Mouse (Mus musculus) MEL (cell line): ENCODE measurements around the gene Eps15.

Experiments
- CHD1 ChIP-seq: IDR thresholded peaks from 2 replicates; pipeline ENCODE4 v1.6.1; 2012; ENCODE audit warnings: low read depth, mild to moderate bottlenecking, inconsistent platforms, low read length, improper control_type of control experiment
- CTCF ChIP-seq, 3 experiments: IDR thresholded peaks in 2 of 3; conservative IDR thresholded peaks in 1 of 3; 2 replicates each; pipeline ENCODE4 v1.5.1; 2011 to 2012; ENCODE audit warnings: low read length in 3 of 3, low read depth in 2 of 3, mild to moderate bottlenecking in 2 of 3, improper control_type of control experiment in 1 of 3, inconsistent platforms in 1 of 3, mixed read lengths in 1 of 3, moderate library complexity in 1 of 3; ENCODE audit not compliant: control insufficient read depth in 1 of 3, insufficient read depth in 1 of 3, poor library complexity in 1 of 3, severe bottlenecking in 1 of 3
- ELF1 ChIP-seq: IDR thresholded peaks from 2 replicates; pipeline ENCODE4 v1.6.1; 2014; ENCODE audit warnings: low read depth, mild to moderate bottlenecking, inconsistent platforms, low read length, improper control_type of control experiment, moderate library complexity
- EP300 ChIP-seq, 2 experiments: IDR thresholded peaks; 2 replicates each; pipeline ENCODE4 v1.6.1; 2011; ENCODE audit warnings: improper control_type of control experiment in 2 of 2, low read length in 2 of 2, low read depth in 1 of 2, mild to moderate bottlenecking in 1 of 2
- MAX ChIP-seq: IDR thresholded peaks from 2 replicates; pipeline ENCODE4 v1.6.1; 2011; ENCODE audit warnings: low read length, improper control_type of control experiment
- MAZ ChIP-seq: IDR thresholded peaks from 2 replicates; pipeline ENCODE4 v1.6.1; 2012; ENCODE audit warnings: low read depth, mild to moderate bottlenecking, inconsistent platforms, low read length, improper control_type of control experiment
- MEF2A ChIP-seq: IDR thresholded peaks from 2 replicates; pipeline ENCODE4 v1.6.1; 2014; ENCODE audit warnings: low read depth, mild to moderate bottlenecking, inconsistent platforms, low read length, improper control_type of control experiment; ENCODE audit not compliant: poor library complexity, insufficient replicate concordance, severe bottlenecking; ENCODE audit errors: extremely low read depth
- MXI1 ChIP-seq: IDR thresholded peaks from 2 replicates; pipeline ENCODE4 v1.6.1; 2011; ENCODE audit warnings: mild to moderate bottlenecking, low read depth, low read length, improper control_type of control experiment
- MYC ChIP-seq: IDR thresholded peaks from 2 replicates; pipeline ENCODE4 v1.6.1; 2011; ENCODE audit warnings: low read depth, mild to moderate bottlenecking, low read length, improper control_type of control experiment, moderate library complexity
- POLR2A ChIP-seq, 2 experiments: IDR thresholded peaks; 2 replicates each; pipeline ENCODE4 v1.6.1; 2011 to 2012; ENCODE audit warnings: low read length in 2 of 2, mild to moderate bottlenecking in 2 of 2, control low read depth in 1 of 2, improper control_type of control experiment in 1 of 2, low read depth in 1 of 2, moderate library complexity in 1 of 2; ENCODE audit not compliant: control insufficient read depth in 1 of 2, insufficient read depth in 1 of 2, poor library complexity in 1 of 2
- TAL1 ChIP-seq: IDR thresholded peaks from 2 replicates; pipeline ENCODE4 v1.6.1; 2012; ENCODE audit warnings: mild to moderate bottlenecking, inconsistent platforms, low read length, moderate library complexity, mixed read lengths
- TCF12 ChIP-seq: IDR thresholded peaks from 2 replicates; pipeline ENCODE4 v1.6.1; 2014; ENCODE audit warnings: low read depth, mild to moderate bottlenecking, inconsistent platforms, low read length, improper control_type of control experiment, moderate library complexity
- USF1 ChIP-seq: IDR thresholded peaks from 2 replicates; pipeline ENCODE4 v1.6.1; 2014; ENCODE audit warnings: low read depth, mild to moderate bottlenecking, inconsistent platforms, low read length, improper control_type of control experiment, moderate library complexity
- ZKSCAN1 ChIP-seq: IDR thresholded peaks from 2 replicates; pipeline ENCODE4 v1.6.1; 2012; ENCODE audit warnings: low read depth, mild to moderate bottlenecking, inconsistent platforms, low read length, improper control_type of control experiment, moderate library complexity

DNA sequence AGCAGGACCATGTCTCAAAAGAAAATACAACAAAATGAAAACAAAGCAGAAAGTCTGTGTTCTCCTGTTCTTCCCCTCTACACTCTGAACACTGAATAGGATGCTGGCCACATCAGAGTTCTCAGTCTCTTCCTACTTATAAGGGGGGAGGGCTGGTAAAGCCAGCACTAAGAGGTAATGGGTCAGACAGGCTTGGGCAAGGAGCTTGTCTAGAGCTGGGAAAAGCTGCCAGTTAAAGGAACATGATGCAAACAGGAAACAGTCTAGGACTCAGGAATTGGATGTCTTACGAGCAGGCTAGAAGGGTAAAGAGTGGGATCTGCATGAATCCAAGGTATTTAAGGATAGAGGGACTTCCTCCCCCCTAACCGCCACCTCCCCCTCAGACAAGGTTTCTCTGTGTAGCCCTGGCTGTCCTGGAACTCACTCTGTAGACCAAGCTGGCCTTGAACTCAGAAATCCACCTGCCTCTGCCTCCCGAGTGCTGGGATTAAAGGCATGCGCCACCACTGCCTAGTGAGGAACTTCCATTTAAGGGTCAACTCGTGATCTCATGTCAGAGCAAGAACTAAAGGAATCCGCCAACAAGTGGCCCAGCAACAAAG is 35.0 kb upstream of the Eps15 start:
- TF ChIP-seq TCF12: no peak
- TF ChIP-seq POLR2A (IDR thresholded peaks at IDR 0.05; ENCODE audit: control insufficient read depth in 1 of 2, insufficient read depth in 1 of 2, low read depth in 1 of 2, low read length in 2 of 2, poor library complexity in 1 of 2): no peak
- TF ChIP-seq ZKSCAN1: no peak
- no peak for TF ChIP-seq TAL1
- no peak for TF ChIP-seq CHD1
- no peak for TF ChIP-seq CTCF (IDR thresholded peaks at IDR 0.05 in 2 of 3, conservative IDR thresholded peaks at IDR 0.05 in 1 of 3; ENCODE audit: control insufficient read depth in 1 of 3, insufficient read depth in 1 of 3, low read depth in 2 of 3, low read length in 3 of 3, poor library complexity in 1 of 3, severe bottlenecking in 1 of 3)
- no peak for TF ChIP-seq MAX
- TF ChIP-seq MEF2A: no peak
- TF ChIP-seq EP300 (IDR thresholded peaks at IDR 0.05; ENCODE audit: low read depth in 1 of 2, low read length in 2 of 2): no peak
- no peak for TF ChIP-seq ELF1
- TF ChIP-seq USF1: no peak
- no peak for TF ChIP-seq MXI1
- no peak for TF ChIP-seq MYC
- TF ChIP-seq MAZ: no peak
